Comparison of ENCODE assay signal across 23 mouse cellular contexts in the genomic region with DNA sequence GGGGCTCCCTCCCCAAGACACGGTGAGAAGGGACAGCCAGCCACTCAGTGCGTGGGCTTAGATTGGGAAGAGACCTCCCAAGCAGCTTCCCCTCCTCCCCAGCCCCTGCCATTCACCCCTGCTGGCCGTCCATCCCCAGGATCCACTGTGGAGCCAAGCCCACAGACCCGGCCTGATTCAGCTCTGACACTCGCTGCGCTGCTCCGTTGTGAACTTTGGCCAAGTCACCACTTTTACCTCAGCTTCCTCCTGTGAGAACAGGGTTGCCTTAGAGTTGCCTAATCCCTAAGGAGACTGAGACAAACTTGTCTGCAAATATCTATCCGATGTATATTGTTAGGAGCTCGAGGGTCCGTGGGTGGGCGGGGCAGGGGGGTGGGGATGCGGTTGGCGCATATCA. TPM values are rescaled to one million over a fixed set of nuclear protein-coding genes. Genes with fewer than 3 reads are reported as not detected.
DNase-seq lines count a peak whose midpoint lies in the region; ATAC-seq and TF ChIP-seq lines count a peak whose summit lies in the region.
"Had no signal": no experiment of that assay in that cellular context is flagged by ENCODE, and none has a peak within 500 bp of the region (broad histone marks: within the 10 kb centered on the region; RNA-seq: fewer than 3 reads in every experiment).

No protein-coding gene starts in this region.

- TF ChIP-seq CTCF in E14TG2a.4 (conservative IDR thresholded peaks at IDR 0.05; ENCODE audit: low read length), result no peak
- TF ChIP-seq CTCF in cerebellum, adult 2 months (IDR thresholded peaks at IDR 0.05; ENCODE audit: borderline replicate concordance, insufficient read depth, low read depth, low read length), result no peak
- TF ChIP-seq CTCF in left cerebral cortex, adult 2 months (IDR thresholded peaks at IDR 0.05), result no peak

- WGBS in embryonic facial prominence, embryonic 13.5 days, result 6% methylated on average over 13 of the region's 13 CpGs
- 5% methylated on average over 13 of the region's 13 CpGs for WGBS in embryonic facial prominence, embryonic 10.5 days
- WGBS in intestine, embryonic 15.5 days, result 6% methylated on average over 13 of the region's 13 CpGs
- 6% methylated on average over 13 of the region's 13 CpGs for WGBS in cerebellum, adult 2 months

- H3K36me3 ChIP-seq in embryonic facial prominence, embryonic 13.5 days, result no peaks in the 10 kb centered on the region
- no peaks in the 10 kb centered on the region for H3K36me3 ChIP-seq in embryonic facial prominence, embryonic 10.5 days (replicated peaks)
- H3K36me3 ChIP-seq in E14TG2a.4 (ENCODE audit: insufficient read depth, low read length), result no peaks in the 10 kb centered on the region
- no peaks in the 10 kb centered on the region for H3K36me3 ChIP-seq in intestine, embryonic 15.5 days
- H3K36me3 ChIP-seq in megakaryocyte, embryonic 14.5 days (replicated peaks; ENCODE audit: low read length), result peaks cover 97% of the 10 kb centered on the region
- H3K36me3 ChIP-seq: heart, embryonic 15.5 days; hindbrain, embryonic 15.5 days had no signal

- 0 out of 2 replicates have a peak overlapping the region, but pooled peaks have one; percentile 5 for H3K4me2 ChIP-seq in embryonic facial prominence, embryonic 13.5 days
- no peak overlapping the region for H3K4me2 ChIP-seq in intestine, embryonic 15.5 days (replicated peaks)
- H3K4me2 ChIP-seq: forebrain, embryonic 13.5 days; heart, embryonic 11.5 days; heart, embryonic 15.5 days; hindbrain, embryonic 15.5 days had no signal

- H3K27me3 ChIP-seq in embryonic facial prominence, embryonic 13.5 days, result peaks cover 98% of the 10 kb centered on the region
- peaks cover 100% of the 10 kb centered on the region for H3K27me3 ChIP-seq in embryonic facial prominence, embryonic 10.5 days (replicated peaks; ENCODE audit: low read depth, poor library complexity, severe bottlenecking)
- peaks cover 80% of the 10 kb centered on the region for H3K27me3 ChIP-seq in E14TG2a.4 (ENCODE audit: insufficient read depth, low read length)
- H3K27me3 ChIP-seq in intestine, embryonic 15.5 days (replicated peaks), result peaks cover 42% of the 10 kb centered on the region
- H3K27me3 ChIP-seq in megakaryocyte, embryonic 14.5 days (replicated peaks), result no peaks in the 10 kb centered on the region
- H3K27me3 ChIP-seq in cerebellum, adult 2 months (ENCODE audit: control insufficient read depth, insufficient read depth, low read length), result no peaks in the 10 kb centered on the region; the same call in 1 of the 2 replicates

- DNase-seq in embryonic facial prominence, embryonic 10.5 days (ENCODE audit: low spot score), result no peak
- DNase-seq in cerebellum, adult 2 months, result no peak
- DNase-seq in left cerebral cortex, adult 2 months (ENCODE audit: extremely low spot score in 1 of 2, low spot score in 2 of 2), result no peak
- no peak for DNase-seq in adrenal gland, postnatal 10 days
- DNase-seq: adrenal gland, postnatal 14 days; B cell, adult 2 months; cerebellum, adult 18-20 months; cerebellum, postnatal 10 days; forebrain, postnatal 0 days; gastrocnemius, adult 2 months; gastrocnemius, postnatal 36 days; heart, adult 18-20 months; heart, postnatal 14 days had no signal

- peaks cover 49% of the 10 kb centered on the region for H3K4me1 ChIP-seq in embryonic facial prominence, embryonic 13.5 days
- H3K4me1 ChIP-seq in embryonic facial prominence, embryonic 10.5 days, result peaks cover 48% of the 10 kb centered on the region
- peaks cover 37% of the 10 kb centered on the region for H3K4me1 ChIP-seq in E14TG2a.4 (replicated peaks; ENCODE audit: low read depth, low read length)
- peaks cover 13% of the 10 kb centered on the region for H3K4me1 ChIP-seq in intestine, embryonic 15.5 days (replicated peaks)
- H3K4me1 ChIP-seq in megakaryocyte, embryonic 14.5 days, result peaks cover 99% of the 10 kb centered on the region
- no peaks in the 10 kb centered on the region for H3K4me1 ChIP-seq in cerebellum, adult 2 months (ENCODE audit: control insufficient read depth, insufficient read depth, low read length)

- H3K4me3 ChIP-seq in embryonic facial prominence, embryonic 13.5 days, result no peak overlapping the region
- H3K4me3 ChIP-seq in embryonic facial prominence, embryonic 10.5 days, result no peak overlapping the region
- peak overlapping the region; percentile 51; the same call in 1 of the 2 replicates for H3K4me3 ChIP-seq in E14TG2a.4 (replicated peaks; ENCODE audit: low read length)
- no peak overlapping the region for H3K4me3 ChIP-seq in intestine, embryonic 15.5 days (replicated peaks)
- peak overlapping the region; percentile 35 for H3K4me3 ChIP-seq in megakaryocyte, embryonic 14.5 days (replicated peaks)
- no peak overlapping the region for H3K4me3 ChIP-seq in cerebellum, adult 2 months (replicated peaks; ENCODE audit: insufficient read depth, low read depth, low read length)
- H3K4me3 ChIP-seq in left cerebral cortex, adult 2 months, result no peak overlapping the region
- H3K4me3 ChIP-seq: forebrain, embryonic 13.5 days; gastrocnemius, adult 2 months; heart, embryonic 15.5 days; hindbrain, embryonic 15.5 days had no signal

- no peak overlapping the region for H3K27ac ChIP-seq in embryonic facial prominence, embryonic 13.5 days
- no peak overlapping the region for H3K27ac ChIP-seq in embryonic facial prominence, embryonic 10.5 days (replicated peaks)
- H3K27ac ChIP-seq in intestine, embryonic 15.5 days, result no peak overlapping the region
- no peak overlapping the region for H3K27ac ChIP-seq in cerebellum, adult 2 months (ENCODE audit: insufficient read depth, low read length)
- no peak overlapping the region for H3K27ac ChIP-seq in left cerebral cortex, adult 2 months
- H3K27ac ChIP-seq: forebrain, embryonic 13.5 days; gastrocnemius, adult 2 months; heart, embryonic 15.5 days; hindbrain, embryonic 15.5 days had no signal

- H3K9me3 ChIP-seq in embryonic facial prominence, embryonic 13.5 days, result no peaks in the 10 kb centered on the region
- H3K9me3 ChIP-seq in embryonic facial prominence, embryonic 10.5 days, result no peaks in the 10 kb centered on the region
- H3K9me3 ChIP-seq in E14TG2a.4 (ENCODE audit: low read length), result no peaks in the 10 kb centered on the region
- H3K9me3 ChIP-seq in intestine, embryonic 15.5 days, result no peaks in the 10 kb centered on the region
- H3K9me3 ChIP-seq in megakaryocyte, embryonic 14.5 days, result no peaks in the 10 kb centered on the region
- H3K9me3 ChIP-seq: forebrain, embryonic 13.5 days; heart, embryonic 15.5 days; hindbrain, embryonic 15.5 days had no signal

- no peak for ATAC-seq in embryonic facial prominence, embryonic 13.5 days (ENCODE audit: insufficient number of reproducible peaks, insufficient read depth, low FRiP score, low TSS enrichment, low read depth)
- ATAC-seq in intestine, embryonic 15.5 days, result peak; percentile 48
- ATAC-seq: CD4-positive, CD25-positive, alpha-beta regulatory T cell, adult 4 months; forebrain, embryonic 13.5 days; forebrain, postnatal 0 days had no signal

- intact Hi-C loops in left cerebral cortex, adult 2 months (cut with DNase I), result no loop called here

- no peak overlapping the region for H3K9ac ChIP-seq in embryonic facial prominence, embryonic 13.5 days
- H3K9ac ChIP-seq in intestine, embryonic 15.5 days, result no peak overlapping the region
- H3K9ac ChIP-seq: forebrain, postnatal 0 days; heart, embryonic 15.5 days; hindbrain, embryonic 15.5 days had no signal

- no peak for TF ChIP-seq POLR2A in cerebellum, adult 2 months (IDR thresholded peaks at IDR 0.05; ENCODE audit: borderline replicate concordance, insufficient read depth, low read length)

RNA-seq across cellular contexts. Expression of a gene that starts 21.3 kb away (rescaled TPM):
- polyA plus RNA-seq in embryonic facial prominence, embryonic 13.5 days (2015; fragmentation: Nextera tagmentation; extraction: Ambion mirVana), result 3.1 and 3.9 TPM in 2 replicates
- 0.04 TPM in 2 replicates for polyA plus RNA-seq in embryonic facial prominence, embryonic 10.5 days (2016; fragmentation: Nextera tagmentation; extraction: Ambion mirVana)
- 0.24 and 0.26 TPM in 2 replicates for polyA plus RNA-seq in intestine, embryonic 15.5 days (2015; fragmentation: Nextera tagmentation; extraction: Ambion mirVana)
- polyA plus RNA-seq in megakaryocyte, embryonic 14.5 days (2012; ENCODE audit: insufficient read depth, low replicate concordance), result 128 and 414 TPM in 2 replicates
- polyA plus RNA-seq in cerebellum, adult 2 months (2012; rRNA removed), result 0.05 TPM in 1 of 2 replicates, not detected in the other
- under 1 TPM in 1 of 2 experiments, not detected in 1; 0.14 TPM for total RNA-seq in left cerebral cortex, adult 2 months (2021)
- total RNA-seq in adrenal gland, postnatal 10 days (2021), result 1 to 10 TPM; 2.9 to 3.2 TPM
- total RNA-seq: forebrain, postnatal 0 days had no signal
- polyA plus RNA-seq: cortical plate, adult 2 months; forebrain, embryonic 13.5 days; forebrain, postnatal 0 days; heart, embryonic 11.5 days had no signal

Comparison
In these comparisons a context has a peak if more than half of its experiments do, and no peak if none do; other contexts are left out.
1. H3K4me3 ChIP-seq: peak in E14TG2a.4 (single experiment) and megakaryocyte, embryonic 14.5 days (single experiment); none in embryonic facial prominence, embryonic 13.5 days (single experiment), embryonic facial prominence, embryonic 10.5 days (single experiment), intestine, embryonic 15.5 days (single experiment), cerebellum, adult 2 months (single experiment) and left cerebral cortex, adult 2 months (single experiment).
2. RNA of a gene that starts 21.3 kb away (polyA plus RNA-seq): 128 to 414 TPM in megakaryocyte, embryonic 14.5 days; 3.1 to 3.9 TPM in embryonic facial prominence, embryonic 13.5 days, 0.24 to 0.26 TPM in intestine, embryonic 15.5 days, 0.04 TPM in embryonic facial prominence, embryonic 10.5 days and 0.05 TPM in cerebellum, adult 2 months; every median in the first group is over 10 times any median in the second.